Mouse (Mus musculus) NIH3T3 (cell line): Measurements from ENCODE around the gene Mapk8ip3.
"Not testable (repeated sequence)": the region's sequence is repeated elsewhere in the genome, so short reads cannot be mapped to it uniquely, and the experiment has no call there.

Experiments used
- DNase-seq: peaks from one replicate; pipeline ENCODE4 v3.0.0-alpha.2; 2012; ENCODE audit warnings: low read depth

Mapk8ip3 gene

GRCm38 (mm10) chr17:24936259-24937237 lies at the start of gene Mapk8ip3:
TSS of gene Mapk8ip3 (minus strand) at chr17:24936977.
- DNase-seq, result peak; percentile 95

- no peak for DNase-seq
Observed at GRCm38 (mm10) chr17:24960852-24961715, 24.3 kb upstream of the Mapk8ip3 start.

GRCm38 (mm10) chr17:24960135-24960851 lies 23.5 kb upstream of the Mapk8ip3 start, which contains the start of gene Jpt2:
TSS of gene Jpt2 (minus strand) at chr17:24960689.
- DNase-seq, result peak; percentile 99

- peak; percentile 62 for DNase-seq
Observed at GRCm38 (mm10) chr17:24959371-24959770, 22.6 kb upstream of the Mapk8ip3 start.

- DNase-seq, result no peak
Observed at GRCm38 (mm10) chr17:24953291-24953690, 16.5 kb upstream of the Mapk8ip3 start.

GRCm38 (mm10) chr17:24950671-24951070 lies 13.9 kb upstream of the Mapk8ip3 start:
- DNase-seq, result no peak

- no peak for DNase-seq
Observed at GRCm38 (mm10) chr17:24948204-24948603, 11.4 kb upstream of the Mapk8ip3 start.

- DNase-seq, result not testable (repeated sequence)
Observed at GRCm38 (mm10) chr17:24943589-24943988, 6.8 kb upstream of the Mapk8ip3 start.

GRCm38 (mm10) chr17:24943036-24943435 lies 6.3 kb upstream of the Mapk8ip3 start:
- no peak for DNase-seq

- peak; percentile 59 for DNase-seq
Observed at GRCm38 (mm10) chr17:24942453-24942852, 5.7 kb upstream of the Mapk8ip3 start.

GRCm38 (mm10) chr17:24937266-24937665 lies 489 bp upstream of the Mapk8ip3 start:
- no peak for DNase-seq

GRCm38 (mm10) chr17:24935666-24936065 lies 1.1 kb downstream of the Mapk8ip3 start:
- no peak for DNase-seq

GRCm38 (mm10) chr17:24934926-24935325 lies 1.9 kb downstream of the Mapk8ip3 start:
- peak; percentile 70 for DNase-seq

GRCm38 (mm10) chr17:24933163-24933562 lies 3.6 kb downstream of the Mapk8ip3 start:
- no peak for DNase-seq

- DNase-seq, result no peak
Observed at GRCm38 (mm10) chr17:24932431-24932830, 4.3 kb downstream of the Mapk8ip3 start.

GRCm38 (mm10) chr17:24929506-24929905 lies 7.3 kb downstream of the Mapk8ip3 start:
- DNase-seq, result peak; percentile 80

- DNase-seq, result no peak
Observed at GRCm38 (mm10) chr17:24923246-24923645, 13.5 kb downstream of the Mapk8ip3 start.

- no peak for DNase-seq
Observed at GRCm38 (mm10) chr17:24913984-24914383, 22.8 kb downstream of the Mapk8ip3 start.

GRCm38 (mm10) chr17:24907591-24907990 lies 29.2 kb downstream of the Mapk8ip3 start:
- no peak for DNase-seq

GRCm38 (mm10) chr17:24903767-24904166 lies 33.0 kb downstream of the Mapk8ip3 start:
- DNase-seq, result no peak

- DNase-seq, result peak; percentile 68
Observed at GRCm38 (mm10) chr17:24902671-24903474, 33.9 kb downstream of the Mapk8ip3 start.
